Mouse (Mus musculus): ENCODE data around the gene Cntn5.
"Not testable (repeated sequence)": the region's sequence is repeated elsewhere in the genome, so short reads cannot be mapped to it uniquely, and the experiment has no call there.

Gene Cntn5

DNA sequence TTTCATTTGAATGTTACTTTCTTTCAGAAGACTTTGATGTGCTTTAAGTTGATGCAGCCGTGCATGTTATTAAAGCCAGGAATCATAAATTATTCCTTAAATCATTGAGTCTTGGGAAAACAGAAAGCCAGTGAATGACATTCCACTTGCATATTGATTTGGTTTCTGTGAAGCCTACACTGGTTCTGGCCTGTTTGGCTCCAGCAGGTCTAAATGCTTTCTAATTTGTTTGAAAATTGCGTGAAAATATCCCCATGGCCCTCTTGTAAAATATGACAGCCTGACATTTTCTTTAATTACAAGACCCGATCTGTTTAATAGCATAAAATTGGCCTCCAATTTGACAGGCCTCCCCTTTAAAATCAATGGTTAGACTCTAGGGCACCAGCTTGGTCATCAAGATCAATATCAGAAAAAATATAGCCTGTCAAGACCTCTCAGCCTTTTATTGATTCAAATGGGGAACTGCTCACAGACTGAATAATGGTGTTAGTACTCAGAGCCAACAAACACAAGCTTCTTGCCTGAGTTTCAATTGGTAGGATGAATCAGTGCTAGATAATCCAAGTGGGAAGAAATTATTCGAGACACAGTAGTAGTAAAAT, 247.3 kb downstream of the Cntn5 start:
- no peak for DNase-seq (ENCODE audit: low spot score)

DNA sequence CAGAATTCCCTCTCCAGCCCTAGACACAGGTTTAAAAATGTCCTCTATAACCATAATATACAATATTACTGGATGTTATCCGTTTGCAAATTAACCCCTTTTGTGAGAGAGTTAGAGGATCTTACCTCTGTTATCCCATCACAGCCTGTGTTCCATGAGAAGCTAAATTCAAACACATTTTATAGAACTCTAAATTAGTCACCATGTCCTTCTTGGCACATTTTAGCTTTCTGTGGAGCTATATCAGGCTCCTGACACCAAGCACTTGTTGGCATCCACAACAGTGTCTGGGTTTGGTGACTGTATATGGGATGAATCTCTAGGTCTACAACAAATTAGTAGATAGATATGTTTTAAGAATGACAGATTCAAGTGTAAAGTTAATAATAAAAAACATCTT, 253.9 kb downstream of the Cntn5 start:
- no peak for DNase-seq (ENCODE audit: low spot score)

DNA sequence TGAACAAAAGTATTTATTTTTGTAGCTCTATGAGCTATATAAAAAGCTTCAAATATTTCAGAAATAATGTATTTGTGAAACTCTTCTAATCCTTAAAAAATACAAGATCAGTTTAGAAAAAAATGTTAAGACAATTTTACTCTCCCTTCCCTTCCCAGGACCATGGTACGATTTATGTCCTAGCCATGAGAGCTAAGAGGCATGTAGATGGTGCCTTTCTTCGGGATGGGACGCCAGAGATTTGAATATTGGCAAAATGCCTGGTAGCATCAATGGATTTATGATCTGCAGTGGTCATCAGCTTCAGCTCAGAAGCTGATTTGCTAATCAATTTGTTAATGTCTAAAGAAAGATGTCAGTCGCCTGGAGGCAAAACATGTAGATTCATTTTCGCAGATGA, 258.6 kb downstream of the Cntn5 start:
- no peak for DNase-seq (ENCODE audit: low spot score)

DNA sequence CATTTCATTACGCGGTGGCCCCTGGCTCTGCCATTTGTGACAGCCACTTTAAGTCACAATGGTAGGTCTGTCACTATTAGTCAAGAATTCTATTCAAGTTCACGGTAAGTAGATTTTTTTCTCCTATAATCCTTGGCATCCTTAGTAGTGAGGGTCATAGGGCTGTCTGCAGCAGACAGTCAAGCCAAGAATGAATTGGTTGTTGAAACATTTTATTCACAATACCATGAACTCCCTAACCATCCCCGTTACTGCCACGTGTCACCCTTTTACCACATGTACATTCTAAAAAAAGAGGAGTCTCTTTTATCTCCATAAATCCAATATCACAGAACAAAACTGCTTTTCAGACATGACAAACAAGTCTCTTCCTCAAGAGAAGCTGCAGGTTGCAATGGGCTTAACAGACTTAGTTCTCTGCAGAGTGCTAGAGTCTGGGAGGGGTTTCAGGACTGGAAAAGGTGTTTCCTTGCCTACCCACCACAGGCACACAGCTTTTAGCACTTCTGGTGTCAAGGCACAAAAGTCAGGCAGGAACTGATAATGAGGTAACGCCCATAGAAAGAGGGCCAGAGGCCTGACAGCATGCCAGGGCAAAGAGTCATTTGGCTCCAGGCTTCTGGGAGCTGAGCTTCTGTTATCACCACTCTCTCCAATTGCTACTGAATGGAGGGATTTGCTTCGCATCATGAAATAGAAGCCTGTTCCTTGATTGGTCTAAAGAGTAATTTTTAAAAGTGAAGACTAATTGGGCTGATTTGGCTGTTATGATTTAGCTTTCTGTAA, 259.3 kb downstream of the Cntn5 start:
- no peak for DNase-seq (ENCODE audit: low spot score)

DNA sequence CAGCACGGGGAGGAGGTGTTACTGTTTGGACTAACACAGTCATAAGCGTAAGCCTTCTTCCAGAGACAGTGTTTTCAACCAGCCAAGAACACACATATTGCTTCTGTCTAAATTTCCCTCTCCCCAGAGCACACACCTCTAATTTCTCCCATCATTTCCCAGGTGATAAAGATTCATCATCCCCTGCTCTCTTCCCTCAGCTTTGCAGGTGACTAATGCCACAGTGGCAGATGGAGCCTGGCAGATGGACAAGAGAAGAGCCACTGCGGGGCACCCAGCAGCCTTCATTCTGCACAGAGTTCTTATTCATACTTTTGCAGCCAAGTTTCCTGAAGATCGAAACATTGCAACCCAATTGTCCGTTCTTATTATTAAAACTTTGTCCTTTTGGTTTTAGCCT, 286.5 kb downstream of the Cntn5 start:
- no peak for DNase-seq (ENCODE audit: low spot score)

DNA sequence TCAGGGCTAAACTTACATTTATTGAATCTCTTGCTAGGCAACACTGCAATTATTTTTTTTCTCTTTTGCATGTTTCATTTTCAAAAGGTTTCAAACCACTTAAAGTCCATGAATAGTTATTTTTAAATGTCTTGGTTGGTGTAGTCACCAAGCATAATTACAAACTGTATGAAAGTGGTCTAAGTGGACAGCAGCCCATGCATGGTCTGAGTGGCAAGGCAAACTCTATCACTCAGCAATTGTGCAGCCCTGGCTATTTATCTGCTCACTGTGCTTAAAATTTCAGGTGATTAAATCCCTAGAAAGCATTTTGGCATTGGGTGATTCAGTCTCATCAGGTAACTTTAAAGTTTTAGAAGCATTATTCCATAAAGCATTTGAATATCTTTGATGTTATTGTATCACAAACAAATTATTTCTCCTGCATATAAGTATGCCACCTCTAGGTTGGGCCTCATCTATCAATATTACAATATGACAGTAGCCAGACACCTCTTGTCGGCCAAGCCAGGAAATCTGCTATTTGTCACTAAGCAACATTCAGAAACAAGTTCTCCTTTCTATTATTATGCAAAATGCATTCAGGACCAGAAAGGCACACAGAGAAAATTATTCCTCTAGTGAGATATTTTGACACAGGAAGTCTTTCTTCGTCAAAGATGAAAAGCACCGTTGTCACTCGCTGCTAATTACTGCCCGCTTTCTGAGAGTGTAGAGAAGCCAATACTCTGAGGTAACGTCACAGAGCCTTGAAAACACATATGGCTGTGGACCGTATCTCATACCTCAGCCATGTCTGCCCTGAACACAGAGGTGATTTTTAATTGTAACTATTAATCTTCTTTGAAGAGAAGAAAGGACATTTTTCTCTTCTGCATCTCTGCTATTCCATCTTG, 329.0 kb downstream of the Cntn5 start:
- DNase-seq (ENCODE audit: low spot score), result no peak

DNA sequence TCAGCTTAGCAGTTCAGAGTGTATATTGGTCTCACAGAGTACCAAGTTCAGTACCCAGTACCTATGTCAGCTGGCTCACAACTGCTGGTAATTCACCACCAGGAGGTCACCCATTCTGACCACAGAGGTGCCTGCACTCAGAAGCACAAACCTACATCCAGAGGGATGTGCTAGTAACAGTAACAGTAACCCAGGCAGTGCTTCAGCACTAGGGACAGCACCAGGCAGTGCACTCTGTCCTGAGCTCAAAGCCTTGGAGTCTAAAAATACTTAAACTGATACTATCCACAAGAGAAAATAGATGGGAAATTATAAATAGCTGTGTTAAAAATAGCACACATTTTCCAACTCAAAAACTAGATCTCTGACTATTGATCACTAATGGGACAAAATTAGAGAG, 334.7 kb downstream of the Cntn5 start:
- no peak for DNase-seq (ENCODE audit: low spot score)

DNA sequence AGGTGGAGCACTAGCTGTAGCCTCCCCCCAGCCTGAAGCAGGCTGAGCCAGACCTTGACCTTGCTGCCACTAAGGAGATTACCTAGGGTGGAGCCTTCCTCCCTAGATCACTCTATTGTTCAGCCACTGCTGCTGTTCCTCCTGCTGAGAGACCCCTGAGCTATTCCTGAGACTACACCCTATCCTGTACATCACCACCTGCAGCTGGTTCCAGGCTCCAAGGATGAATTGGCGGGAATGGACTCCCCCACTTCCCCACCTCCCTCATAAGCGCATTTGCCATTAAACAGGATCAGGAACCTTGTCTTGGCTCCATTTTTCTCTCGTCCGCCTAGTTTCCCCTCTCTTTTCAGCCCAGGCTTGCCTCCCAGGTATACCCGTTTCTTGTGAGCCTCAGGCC, 363.7 kb downstream of the Cntn5 start:
- not testable (repeated sequence) for DNase-seq (ENCODE audit: low spot score)

DNA sequence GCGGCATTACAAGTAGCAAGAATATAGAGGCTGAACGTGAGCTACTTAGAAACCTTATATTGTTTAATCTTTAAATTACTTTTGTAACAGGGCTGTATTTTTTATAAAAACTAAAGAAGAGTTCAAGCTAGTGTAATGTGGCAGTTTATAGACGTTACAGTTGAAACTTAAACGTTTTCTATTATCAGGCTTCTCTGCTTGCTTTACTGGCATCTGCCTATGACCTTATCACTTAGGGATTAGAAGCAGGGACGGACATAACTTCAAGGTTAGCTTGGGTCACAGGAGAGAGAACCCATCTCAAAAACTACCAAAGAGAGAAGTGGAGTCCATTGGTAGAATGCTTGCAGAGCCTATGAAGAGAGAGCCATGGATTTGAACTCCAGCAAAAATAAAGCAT, 372.3 kb downstream of the Cntn5 start:
- no peak for DNase-seq (ENCODE audit: low spot score)

DNA sequence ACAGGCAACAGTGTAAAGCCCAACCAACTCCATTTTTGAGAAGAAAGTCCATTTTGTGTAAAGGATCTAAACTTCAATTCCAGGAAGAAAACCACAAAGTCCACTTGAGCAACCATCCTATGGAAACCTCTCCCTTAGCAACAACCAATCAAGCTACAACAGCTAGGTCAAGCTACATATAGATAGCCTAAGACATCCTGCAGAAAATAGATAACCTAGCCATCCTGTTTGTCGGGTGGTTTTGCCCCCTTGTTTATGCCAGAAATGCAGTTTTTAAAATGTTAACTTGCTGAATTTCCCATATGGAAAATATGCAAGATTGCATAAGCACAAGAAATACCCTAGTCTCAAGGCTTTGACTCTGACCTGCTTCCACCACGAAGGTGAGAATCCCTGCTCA, 373.5 kb downstream of the Cntn5 start:
- DNase-seq (ENCODE audit: low spot score), result no peak

DNA sequence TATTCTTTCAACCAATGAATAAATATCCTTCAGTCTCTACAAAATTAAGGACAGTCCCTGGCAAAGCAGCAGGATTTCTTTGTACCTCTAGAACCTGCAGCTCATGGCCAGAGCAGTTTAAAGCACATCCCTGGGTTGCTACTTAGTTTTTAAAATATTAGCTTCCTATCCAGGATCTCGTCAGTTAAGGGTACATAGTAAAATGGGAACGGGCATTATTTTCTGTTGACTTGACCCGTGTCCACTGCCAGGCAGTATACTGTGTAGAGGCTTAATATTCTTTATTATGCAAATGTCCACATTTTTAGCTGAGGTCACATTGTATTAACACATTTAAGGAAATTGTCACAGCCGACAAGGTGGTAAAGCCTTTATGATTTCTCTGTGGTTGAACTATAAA, 375.0 kb downstream of the Cntn5 start:
- no peak for DNase-seq (ENCODE audit: low spot score)

DNA sequence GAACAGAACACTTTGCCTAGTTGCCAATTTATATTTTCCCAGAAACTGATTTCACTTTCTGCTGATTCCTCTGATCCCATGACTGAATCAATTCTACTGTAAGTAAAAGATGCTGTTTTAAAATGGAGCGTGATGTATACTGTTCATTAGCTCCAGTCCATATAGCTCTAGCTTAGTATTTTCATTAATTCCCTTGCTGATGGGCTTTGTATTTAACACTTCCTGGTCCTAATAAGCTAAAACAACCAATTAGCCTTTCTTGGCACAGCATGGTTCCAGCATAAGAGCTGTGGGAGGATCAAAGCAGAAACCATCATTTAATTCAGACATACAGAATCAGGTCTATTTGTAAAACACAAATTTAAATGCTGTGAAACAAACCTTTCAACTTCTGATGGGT, 375.5 kb downstream of the Cntn5 start:
- no peak for DNase-seq (ENCODE audit: low spot score)

DNA sequence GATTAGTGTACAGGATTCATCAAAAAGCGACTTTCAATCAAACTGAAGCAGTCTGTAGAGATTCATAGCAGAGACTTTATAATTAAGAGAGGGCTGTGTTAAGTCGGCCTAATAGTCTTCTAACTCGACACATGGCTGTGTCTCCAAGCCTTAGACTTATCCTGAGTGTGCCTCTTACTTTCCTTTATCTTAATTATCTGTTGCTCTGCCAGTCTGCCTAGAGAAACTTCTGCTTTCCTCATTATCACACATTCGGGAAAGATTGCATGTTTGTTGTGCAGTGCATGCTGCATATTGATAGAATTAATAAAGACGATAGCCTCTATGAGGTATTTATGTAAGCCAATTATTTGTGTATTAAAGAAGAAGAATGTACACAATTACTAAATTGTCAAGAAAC, 375.9 kb downstream of the Cntn5 start:
- DNase-seq (ENCODE audit: low spot score), result no peak

DNA sequence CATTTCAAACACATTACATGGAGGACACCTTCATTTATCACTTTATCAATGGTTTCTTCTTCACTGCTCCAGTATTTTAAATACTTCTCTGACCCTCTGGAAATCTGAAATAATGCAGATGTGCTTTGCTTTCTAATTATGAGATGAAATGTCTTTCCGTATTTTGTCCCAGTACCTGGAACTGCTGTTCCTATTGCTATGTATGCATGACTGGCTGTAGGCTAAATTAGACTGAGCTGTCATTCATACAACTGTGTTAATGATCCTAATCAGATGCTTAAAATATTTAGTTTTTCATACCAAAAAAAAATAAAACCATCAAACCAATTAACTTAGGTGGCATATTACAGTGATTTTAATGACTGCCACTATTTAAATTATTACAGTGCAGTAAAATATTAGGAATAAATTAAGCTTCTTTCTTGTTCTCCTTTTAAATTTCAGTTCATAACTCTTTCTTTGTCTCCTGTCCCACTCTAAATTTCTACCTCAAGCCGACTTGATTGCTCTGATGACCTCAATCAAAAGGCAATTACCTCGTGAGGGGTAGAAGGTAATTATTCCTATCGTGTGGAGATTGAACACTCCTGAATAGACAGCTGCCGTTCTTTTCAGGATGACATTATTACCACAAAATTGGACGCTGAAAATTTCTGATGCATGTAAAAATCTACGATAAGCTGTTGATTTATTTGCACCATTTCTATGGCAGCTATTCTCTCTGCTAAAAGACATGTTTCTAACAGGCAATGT, 378.5 kb downstream of the Cntn5 start:
- DNase-seq (ENCODE audit: low spot score), result no peak

DNA sequence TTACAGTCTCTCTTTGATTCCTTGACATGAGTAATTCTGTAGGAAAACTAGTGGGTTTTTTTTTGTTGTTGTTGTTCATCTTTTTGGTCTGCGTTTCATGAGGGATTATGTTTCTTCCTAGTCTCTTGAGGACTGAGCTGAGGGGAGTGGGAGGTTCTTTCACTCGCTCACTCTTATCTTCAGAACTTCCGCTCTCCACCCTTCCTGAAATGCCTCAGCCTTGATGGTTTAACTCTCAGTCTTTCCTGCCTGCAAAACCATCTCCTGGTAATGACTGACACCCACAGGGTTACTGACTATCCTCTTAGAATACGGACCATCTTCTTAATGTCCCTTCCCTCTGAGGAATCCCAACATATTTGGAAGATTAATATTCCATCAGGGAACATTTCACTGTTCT, 382.0 kb downstream of the Cntn5 start:
- DNase-seq (ENCODE audit: low spot score), result no peak

DNA sequence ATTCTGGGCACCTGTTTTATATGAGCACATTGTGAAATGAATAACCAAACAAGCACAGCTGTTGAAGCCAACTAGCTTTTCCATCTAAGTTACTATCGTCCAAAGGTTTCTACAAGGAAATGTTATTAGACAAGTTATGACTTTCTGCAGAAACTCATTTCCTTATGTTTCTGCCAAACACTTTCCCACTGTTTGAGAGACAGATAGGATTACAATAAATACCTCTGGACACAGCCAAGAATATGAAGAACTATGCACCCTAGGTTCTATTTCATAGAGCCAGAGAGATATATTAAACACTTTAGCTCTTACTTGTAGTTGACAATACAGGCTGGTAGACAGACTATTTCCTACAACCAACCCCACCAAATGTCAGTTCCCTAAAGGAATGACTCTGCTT, 383.5 kb downstream of the Cntn5 start:
- DNase-seq (ENCODE audit: low spot score), result no peak

DNA sequence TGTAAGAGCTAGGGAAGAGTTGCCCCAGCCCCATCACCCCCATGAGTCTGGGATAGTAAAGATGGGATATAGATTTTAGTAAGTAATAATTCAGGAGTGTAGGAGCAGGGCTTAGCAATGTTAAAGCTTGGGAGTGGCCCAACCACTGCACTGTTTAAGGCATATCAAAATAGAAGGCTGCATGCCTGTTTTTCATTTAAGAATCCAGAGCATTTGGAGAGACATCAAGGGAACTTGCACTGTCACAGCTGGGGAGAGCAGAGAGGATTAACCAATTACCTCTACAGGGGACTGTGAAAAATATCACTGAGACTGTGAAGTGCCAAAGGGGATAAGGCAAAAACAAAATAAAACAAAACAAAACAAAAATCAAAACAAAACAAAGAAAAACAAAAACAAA, 412.3 kb downstream of the Cntn5 start:
- no peak for DNase-seq (ENCODE audit: low spot score)

DNA sequence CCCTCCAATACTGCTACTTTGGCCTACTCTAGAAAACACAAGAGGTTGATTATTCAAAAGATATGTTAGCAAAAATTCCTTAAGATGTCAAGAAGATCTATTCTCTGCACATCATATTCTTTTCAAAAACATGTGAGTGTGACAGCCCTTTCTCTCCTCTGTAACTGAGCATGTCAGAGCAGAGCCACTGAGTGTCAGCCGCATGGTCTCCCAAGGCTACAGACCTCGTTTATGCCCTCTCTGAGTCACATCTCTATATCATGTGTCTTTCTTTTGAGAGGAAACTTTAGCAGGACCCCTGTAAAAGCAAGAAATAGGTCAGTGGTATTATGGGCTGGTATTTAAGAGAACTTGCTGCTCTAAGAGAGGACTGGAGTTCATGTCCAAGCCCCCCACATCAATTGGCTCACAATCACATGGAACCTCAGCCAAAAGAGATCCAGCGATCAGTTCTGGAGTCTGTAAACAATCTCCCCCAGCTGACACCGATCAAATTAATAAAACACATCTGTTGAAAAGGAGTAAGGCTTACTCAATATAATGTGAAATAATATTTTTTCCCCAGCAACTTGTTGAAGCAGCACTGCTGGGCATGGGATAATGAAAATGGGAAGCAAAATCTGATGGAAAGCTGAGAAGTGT, 433.0 kb downstream of the Cntn5 start:
- DNase-seq (ENCODE audit: low spot score), result no peak

DNA sequence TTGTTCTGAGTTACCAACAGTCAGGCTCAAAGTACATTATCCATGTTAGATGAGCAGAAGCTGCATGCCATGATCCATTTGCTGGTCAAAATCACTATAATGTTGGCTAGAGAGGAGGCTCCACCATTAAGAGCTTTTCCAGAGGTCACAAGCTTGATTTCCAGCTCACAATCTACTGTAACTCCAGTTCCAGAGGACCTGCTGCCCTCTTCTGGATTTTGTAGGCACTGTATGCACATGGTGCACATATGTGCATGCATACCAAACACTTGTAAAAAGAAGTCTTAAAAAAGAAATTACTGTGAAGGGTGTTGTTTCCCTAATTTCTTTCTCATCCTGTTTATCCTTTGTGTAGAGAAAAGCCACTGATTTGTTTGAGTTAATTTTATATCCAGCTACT, 439.8 kb downstream of the Cntn5 start:
- DNase-seq (ENCODE audit: low spot score), result no peak

DNA sequence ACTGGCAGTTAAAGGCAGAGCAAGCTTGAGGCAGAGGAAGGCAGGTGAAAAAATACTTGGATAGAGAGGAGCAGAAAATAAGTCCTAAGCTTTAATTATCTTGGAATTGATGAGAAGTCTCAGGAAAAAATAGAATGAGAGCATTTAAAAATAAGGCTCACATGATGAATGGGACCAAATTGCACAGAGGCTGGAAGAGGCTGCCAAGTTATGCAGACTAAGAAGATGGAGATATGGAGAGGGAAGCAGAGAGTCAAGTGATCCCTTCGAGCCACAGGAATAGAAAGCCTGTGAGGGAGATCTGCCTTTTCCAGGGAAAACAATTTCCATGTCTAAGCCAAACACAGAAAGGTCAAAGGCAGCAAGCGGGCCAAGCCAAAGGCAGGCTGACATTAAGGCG, 446.7 kb downstream of the Cntn5 start:
- DNase-seq (ENCODE audit: low spot score), result no peak

DNA sequence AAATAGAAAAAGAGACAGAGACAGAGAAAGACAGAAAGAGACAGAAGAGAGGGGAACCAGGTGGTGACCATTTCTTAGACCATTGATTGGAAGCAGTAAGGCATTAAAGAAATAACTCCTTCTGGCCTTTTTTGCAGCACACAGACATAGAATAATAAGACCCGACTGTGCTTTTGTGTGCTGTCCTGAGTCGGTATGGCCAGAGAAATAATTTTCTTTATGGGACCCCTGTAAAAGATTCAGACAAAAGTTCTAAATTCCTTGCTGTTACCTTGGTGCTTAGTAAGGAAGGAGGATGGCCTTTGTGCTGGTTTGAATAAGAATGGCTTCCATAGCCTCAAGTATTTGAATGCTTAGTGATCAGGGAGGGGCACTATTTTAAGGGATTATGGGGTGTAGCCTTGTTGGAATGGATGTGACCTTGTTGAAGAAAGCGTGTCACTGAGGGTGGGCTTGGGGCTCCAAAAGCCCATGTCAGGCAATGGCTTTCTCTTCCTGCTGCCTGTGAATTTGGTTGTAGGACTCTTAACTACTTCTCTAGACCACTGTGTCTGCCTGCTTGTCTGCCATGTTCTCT, 455.5 kb downstream of the Cntn5 start:
- no peak for DNase-seq (ENCODE audit: low spot score)
